Mouse (Mus musculus): ENCODE results near the gene Vasp.

DNA sequence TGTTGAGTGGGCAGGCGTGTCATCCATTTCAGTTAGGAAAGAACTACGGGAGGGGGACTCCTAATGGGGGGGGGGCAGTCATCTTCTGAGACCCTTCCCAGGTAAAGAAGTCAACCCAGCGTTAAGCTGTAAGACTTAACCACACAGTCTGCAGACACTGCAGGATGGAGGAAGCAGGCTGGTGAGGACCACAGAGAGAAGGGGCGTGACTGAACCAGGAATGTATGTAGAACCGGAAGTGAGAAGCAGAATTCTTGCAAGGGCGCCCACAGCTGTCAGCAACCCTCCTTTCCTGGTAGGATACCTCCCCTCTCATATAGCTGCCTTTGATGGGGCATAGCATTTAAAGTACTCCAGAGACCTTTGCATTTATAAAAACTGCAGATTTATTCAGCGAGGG, 15.1 kb downstream of the Vasp start:
- TF ChIP-seq POLR2A (IDR thresholded peaks at IDR 0.05; ENCODE audit: control insufficient read depth, extremely low read depth, insufficient read depth, low read length, poor library complexity) (no peak), CTCF (IDR thresholded peaks at IDR 0.05; ENCODE audit: borderline replicate concordance, control insufficient read depth, extremely low read depth, insufficient read depth, low read length, poor library complexity) (no peak)

All from thymus, adult 2 months (tissue).